Mouse (Mus musculus) liver, postnatal 0 days (tissue): ENCODE measurements around the gene Cdkn1a.

Experiments
- CTCF ChIP-seq: sonication (generic); IDR thresholded peaks from 2 replicates; pipeline ENCODE4 v1.5.1; 2016; ENCODE audit warnings: antibody characterized with exemption, low read depth
- EP300 ChIP-seq: IDR thresholded peaks from 2 replicates; pipeline ENCODE4 v1.6.1; 2016; ENCODE audit warnings: antibody characterized with exemption, low read depth, mild to moderate bottlenecking

DNA sequence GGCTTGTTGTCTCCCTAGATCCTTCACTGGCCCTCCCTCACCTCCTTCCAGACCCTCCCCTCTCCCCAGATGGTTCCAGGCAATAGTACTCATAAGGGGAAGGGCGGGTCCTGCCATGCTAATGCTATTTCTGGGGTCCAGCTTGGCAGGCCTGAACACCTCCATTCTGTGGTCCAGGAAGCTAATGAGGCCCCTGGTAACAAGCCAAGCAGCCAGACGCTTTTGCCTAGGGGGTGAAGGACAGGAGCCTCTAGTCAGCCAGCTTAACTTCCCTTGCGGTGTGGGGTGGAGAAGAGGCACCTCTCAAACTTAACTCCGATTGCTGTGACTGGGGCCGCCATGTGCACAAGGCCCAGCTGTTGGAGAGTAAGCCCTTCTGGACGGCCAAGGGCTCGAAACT is 59.0 kb downstream of the Cdkn1a start:
- TF ChIP-seq CTCF = no peak
- no peak for TF ChIP-seq EP300
